Mouse (Mus musculus): Measurements from ENCODE around the gene Terf2.

The Terf2 gene

DNA sequence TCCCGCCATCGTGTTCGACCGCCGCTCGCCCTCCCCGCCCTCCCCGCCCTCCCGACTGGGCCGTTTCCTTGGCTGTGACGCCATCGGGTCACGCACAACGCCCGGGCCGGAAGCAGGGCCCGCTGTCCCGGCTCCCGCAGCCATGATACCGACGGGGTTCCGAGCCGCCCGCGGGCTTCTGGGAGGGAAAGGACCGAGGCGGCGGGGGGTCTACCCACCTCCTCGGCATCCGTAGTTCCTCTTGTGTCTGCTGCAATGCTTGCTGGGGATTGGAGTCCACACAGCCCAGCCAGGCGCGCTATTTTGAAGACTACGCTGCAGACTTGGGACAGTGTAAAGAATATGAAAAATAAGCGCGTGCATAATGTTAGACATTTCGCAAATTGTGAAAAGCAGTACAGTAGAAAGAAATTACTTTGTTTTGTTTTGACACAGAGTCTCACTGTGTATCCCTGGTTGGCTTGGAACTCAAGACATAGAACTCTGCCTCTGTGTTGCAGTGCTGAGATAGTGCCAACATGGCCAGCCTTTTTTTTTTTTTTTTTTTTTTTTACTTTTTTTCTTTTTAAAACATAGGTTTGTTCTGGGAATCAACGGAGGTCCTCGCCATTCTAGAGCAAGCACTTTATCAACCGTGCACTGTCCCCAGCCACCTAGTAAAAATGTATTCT, at the start of gene Terf2:
Gene Terf2, minus strand, starts transcription at position 182 of the 671 bp plus-strand sequence.
- DNase-seq (ENCODE audit: low spot score), result peak; percentile 96

DNA sequence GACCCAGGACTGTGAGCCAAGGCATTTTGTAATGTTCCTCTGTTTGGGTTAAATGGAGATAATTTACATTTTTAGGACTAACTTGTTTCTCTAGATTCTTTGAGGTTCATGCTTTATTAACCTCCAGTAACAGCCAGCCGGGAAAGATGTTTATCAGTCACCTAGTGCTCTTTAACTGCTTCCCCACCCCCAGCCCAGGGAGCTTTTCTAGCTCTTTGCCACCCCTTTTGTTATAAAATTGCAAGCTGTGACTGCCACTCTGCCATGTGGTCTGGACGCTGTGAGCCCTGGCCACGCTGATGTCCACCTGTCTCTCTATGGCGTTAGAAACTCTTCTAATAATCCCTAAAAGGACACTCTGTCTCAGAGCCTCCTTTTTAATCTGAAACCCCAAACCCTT, 47.2 kb upstream of the Terf2 start:
- DNase-seq (ENCODE audit: low spot score), result no peak

DNA sequence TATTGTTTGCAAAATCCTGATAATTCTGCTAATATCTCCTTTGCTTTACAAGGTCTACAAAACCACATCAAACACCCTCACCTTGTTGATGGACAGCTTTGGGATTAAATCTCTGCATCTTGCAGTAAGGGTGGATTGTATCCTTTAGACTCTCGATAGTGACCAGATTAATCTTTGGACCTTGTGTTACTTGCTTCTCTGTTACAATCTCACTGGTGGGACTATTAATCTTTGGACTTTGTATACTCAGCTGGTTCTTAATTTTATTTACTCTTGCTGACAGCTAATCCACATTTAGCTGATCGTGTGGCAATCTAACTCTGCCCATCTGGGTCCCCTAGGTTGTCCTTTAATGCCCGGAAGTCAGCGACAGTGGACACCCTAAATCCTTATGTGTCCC, 46.2 kb upstream of the Terf2 start:
- no peak for DNase-seq (ENCODE audit: low spot score)

DNA sequence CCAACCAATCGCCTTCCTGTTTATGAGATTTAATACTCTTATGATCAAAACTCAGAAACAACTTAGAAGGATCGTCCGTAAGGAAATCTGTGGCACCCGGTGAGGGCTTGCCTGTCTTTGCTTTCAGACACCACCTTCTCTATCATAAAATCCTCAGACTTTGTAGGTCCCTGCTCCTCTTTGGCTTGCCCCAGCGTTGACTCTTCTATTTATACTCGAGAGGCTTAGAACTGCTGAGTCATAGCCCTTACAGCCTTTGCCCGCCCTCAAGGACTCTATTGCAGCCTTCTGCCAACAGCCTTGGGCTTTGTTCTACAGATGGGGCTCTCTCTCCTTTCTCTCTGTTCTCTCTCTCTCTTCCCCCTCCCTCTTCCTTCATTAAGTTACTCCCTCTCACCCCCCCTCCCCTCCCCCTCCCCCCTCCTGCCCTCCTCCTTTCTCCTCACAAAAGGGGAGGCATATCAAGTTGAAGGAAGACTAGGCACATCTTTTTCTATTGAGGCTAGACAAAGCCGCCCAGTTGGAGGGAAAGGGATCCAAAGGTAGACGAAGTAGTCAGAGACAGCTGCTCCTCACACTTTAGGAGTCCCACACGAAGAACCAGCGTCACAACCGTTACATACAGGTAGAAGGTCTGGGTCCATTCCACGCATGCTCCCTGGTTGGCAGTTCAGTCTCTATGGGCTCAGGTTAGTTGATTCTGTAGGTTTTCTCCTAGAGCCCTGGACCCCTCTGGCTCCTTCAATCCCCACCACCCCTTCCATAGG, 43.5 kb upstream of the Terf2 start:
- peak; percentile 58 for DNase-seq (ENCODE audit: low spot score)

DNA sequence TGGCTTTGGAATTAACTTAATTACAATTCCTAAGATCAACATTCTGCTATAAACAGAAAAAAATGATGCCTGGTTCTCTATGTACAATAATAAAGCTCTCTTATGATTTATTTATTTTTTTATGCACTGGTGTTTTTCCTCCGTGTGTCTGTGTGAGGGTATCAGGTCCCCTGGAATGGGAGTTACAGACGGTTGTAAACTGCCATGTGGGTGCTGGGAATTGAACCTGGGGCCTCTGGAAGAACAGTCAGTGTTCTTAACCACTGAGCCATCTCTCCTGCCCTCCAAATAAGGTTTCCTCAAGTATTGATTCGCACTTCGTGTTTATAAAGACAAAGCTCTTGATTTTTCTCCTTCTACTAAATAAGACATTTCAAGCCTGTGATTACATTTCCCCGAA, 42.0 kb upstream of the Terf2 start:
- no peak for DNase-seq (ENCODE audit: low spot score)

DNA sequence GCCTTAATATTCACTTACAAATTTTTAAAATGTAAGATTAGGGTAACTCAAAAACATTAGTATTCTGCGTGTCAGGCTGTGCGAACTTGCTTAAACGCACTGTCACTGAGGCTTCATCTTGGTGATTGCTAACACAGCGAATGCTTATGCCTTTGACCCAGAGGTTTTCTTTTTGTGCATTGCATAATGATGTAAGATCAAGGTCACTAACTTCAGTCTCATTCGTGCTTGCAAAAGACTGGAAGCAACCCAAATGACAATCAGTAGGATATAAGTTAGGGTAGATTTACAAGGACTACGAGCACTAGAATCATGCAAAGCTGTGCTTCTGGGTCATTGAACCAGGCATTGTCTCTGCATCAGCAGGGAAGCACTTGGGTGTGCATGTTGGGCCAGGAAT, 41.2 kb upstream of the Terf2 start:
- DNase-seq (ENCODE audit: low spot score), result no peak

DNA sequence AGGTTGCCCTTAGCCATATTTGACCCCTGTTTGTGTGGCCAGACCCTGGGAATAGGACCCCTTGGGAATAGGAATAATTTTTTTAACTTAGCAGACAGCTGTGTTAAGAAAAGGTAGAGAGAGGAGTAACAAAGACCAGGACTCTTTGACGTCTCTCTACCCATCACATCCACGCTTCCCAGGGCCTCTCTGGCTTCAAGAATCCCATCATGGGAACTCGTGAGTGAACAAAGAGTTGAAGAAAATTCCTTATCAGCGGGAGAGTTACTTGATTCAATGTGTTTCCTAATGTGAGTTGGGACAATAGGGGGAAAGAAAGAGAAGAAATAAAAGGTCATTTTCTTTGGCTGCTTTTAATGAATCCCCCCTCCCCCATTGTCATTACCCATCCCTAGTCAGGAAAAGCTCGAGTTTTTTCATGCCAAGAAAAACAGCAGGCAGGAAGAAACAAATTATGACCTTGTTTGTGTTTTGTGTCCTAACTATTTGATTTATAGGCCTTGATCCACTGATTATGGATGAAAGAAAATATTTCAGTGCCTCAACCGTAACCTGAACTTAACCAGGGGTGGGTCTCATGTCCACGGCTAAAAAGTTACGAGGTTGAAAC, 39.8 kb upstream of the Terf2 start:
- DNase-seq (ENCODE audit: low spot score), result no peak

DNA sequence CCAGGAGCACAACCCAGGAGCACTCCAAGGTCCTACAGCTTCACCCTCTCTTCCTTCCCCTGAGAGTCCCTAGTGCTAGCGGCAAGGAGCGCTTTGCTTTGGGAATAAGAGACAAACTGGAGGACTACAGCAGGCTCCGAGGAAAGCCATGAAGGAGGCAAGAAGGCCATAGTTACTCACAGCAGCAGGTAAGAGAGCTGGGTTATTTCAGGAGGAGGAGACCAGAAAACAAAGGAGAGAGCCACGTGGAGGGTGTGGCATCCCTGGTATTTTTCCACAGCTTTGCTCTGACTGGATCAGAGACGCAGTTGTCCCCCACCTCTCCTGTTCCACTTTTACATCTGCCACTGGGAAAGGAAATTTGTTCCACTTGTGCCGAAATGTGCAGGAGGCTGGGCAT, 37.5 kb upstream of the Terf2 start:
- DNase-seq (ENCODE audit: low spot score), result peak; percentile 48

DNA sequence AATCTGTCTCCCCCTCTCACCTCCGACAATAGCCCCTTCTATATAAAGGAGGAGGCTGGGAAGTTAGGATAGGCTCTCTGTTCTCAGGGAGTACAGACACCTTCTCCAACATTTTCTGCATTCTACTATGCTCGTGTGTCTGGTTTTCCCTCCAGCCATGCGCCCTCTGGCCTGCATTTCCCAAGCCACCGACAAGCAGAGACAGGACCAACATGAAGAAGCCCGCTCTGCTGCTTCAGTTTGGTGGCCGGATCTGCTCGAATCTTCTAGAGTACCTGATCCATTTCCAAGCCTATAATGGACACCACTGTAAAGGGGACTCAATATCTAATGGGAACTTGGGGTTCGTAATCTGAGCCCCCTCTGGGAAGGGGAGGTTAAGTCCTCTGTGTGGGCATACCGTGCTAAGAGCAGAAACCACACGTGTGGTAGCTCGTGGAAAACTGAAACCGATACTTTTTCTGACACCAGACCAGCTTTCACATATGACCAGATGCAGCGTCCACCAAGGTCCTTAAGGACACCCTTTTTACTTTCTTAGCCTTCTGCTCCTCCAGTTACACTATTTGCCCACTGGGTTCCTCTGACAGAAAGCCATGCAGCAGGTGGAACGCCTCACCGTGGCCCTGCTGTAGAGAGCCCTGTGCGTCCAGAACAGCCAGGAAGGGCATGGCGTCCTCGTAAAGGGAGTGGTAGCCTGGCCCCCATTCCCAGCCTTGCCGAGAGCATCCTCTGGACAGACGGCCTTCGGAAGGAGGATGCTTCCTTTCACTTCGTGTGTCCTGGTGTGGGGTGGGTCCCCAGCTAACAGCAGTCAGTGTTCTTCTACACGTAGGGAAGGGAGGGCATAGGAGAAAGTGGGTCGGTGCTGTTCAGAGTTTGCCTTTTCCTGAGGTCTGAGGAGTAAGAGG, 36.5 kb upstream of the Terf2 start:
- DNase-seq (ENCODE audit: low spot score), result no peak

DNA sequence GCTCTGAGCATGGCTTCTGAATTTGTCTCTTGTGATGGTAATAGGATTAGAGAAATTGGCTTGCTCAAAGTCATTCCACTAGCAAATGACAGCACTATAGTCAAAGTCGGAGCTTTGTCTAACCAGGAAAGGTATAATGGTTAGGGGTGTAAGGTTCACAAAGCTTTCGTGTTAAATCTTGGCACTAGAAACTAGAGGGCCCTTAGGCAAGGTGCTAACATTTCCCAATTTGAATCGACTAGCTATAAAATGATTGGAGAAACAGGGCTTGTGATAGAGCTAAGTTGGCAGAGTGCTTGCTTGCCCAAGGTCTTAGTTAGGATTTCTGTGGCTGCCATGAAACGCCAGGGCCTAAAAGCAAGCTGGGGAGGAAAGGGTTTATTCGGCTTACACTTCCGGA, 33.7 kb upstream of the Terf2 start:
- no peak for DNase-seq (ENCODE audit: low spot score)

DNA sequence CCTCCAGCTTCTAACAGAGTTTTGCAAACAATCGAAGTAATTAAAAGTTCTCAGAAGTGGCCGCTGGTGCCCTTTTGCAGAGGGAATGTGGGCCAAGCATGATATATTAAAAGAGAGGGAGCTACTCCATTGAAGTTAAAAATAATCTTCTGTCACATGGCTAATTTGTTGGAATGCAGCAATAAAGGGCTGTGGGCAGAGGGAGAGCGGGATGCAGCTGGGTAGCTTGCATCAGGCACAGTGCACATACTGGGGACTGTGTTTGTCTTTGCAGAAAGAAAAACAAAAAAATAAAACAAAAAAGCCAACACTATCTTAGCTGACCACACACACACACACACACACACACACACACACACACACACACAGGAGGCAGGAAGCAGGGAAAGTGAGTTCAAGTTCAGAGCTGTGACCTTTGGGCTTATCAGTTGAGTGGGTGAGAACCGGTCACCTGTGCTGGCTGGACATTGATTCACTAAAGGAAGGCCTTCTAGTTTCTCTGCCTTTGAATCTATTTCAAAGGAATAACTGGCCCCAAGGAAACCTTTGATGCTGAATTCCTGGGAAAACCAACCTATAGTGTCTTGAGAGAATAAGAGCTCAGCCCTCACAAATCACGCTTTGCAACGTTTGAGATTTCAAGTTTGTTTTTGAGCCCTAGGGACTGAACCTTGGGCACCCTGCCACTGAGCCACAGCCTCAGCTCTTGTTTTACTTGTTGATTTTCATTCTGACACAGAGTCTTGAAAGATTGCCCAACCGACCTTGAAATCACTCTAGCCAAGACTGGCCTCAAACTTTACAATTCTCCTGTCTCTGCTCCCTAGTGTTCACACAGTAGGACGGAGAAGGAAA, 33.1 kb upstream of the Terf2 start:
- DNase-seq (ENCODE audit: low spot score), result no peak

DNA sequence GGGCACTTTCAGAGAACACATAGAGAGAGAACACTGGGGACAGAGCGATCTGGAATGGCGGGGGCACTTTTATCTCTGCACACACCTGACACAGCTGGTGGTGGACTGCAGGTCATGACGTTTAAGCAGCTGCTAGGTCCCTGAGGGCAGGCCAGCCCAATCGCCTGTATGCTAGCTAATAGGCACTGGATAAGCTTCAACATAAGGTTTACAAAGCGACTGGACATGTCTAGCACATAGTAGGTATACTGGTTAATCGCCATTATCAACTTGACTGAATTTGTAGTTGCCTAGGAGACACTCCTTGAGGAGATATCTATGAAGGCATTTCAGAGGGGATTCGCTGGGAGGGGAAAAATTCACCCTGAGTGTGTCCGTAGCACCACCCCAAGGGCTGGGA, 28.0 kb upstream of the Terf2 start:
- no peak for DNase-seq (ENCODE audit: low spot score)

DNA sequence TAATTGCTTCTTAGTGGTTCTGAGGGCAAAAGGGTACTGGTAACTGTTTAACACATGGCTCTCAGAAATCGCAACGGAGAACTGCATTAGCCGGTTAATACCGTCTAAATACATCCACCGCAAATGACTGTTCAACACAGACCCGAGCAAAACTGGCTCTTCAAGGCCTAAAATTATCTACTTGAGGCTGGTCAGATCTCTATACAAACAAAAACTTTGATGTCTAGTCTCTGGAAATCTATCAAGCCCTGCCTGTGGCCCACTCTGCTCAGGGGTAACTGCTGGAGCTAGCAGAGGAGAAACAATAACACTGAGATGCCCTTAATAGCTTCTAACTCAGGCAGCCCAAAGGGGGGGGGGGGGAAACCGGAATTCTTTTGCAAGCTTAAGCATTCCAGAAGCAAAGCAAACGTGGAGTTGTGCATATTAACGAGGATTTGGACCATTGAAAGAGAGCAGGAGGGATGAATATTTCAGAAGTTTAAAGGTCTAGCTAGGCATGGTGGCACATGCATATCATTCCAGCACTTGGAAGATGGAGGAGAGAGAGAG, 26.8 kb upstream of the Terf2 start:
- no peak for DNase-seq (ENCODE audit: low spot score)

DNA sequence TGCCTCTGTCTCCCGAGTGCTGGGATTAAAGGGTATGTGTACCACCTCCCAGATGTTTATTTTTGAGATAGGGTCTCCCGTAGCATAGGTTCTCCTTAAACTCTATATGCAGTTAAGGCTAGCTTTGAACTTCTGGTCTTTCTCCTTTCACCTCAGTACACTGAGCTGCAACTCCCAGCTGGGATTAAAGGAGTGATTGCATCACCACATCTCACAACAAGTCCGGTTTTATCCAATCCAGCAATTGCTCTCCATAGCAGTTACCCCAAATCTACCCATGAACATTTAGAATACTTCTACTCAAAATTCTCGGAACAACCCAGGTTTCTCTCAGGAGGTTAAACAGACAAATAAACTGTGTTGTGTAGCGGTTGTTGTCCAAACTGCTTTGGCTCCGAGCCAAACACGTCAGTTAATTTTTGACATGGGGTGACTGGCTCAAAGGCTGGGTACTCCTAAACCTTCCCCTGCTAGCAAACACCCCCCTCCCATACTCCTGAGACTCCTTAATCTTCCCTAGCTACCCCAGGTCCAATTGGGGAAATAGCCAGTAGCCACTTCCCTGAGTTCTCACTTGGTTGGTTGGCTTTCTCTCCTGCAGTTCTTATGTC, 25.4 kb upstream of the Terf2 start:
- no peak for DNase-seq (ENCODE audit: low spot score)

DNA sequence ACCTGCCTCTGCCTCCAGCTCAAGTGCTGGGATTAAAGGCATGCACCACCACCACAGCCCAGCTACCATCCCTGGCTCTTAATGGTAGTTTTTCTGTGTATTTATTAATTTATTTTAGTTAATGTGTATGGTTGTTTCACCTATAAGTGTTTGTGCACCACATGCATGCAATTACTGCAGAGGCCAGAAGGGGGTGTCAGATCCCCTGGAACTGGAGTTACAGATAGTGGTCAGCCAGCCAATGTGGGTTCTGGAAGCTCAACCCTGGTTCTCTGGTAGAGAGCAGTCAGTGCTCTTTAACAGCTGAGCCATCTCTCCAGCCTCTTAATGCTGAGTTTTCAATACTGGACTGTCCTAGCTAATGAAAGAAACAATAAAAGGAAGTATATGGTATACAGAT, 24.5 kb upstream of the Terf2 start:
- DNase-seq (ENCODE audit: low spot score), result no peak

DNA sequence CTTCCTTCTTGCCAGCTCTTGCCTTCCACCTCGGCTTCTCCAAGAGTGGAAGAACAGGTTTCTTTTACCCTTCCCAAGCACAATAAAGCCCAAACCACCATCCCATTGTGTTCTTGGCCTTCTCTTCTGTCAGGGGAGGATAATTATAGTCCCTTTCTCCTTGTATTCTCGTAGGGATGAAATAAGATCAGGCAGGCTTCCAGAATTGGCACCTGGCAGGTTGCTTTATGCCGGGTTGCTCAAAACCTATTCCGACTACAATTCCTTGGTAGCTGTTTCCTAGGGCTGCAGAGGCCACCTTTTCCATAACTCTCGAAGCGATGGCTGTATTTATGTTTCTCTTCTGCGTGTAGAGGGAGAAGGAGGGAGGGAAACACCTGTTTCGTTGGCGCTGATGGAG, 23.1 kb upstream of the Terf2 start:
- no peak for DNase-seq (ENCODE audit: low spot score)

DNA sequence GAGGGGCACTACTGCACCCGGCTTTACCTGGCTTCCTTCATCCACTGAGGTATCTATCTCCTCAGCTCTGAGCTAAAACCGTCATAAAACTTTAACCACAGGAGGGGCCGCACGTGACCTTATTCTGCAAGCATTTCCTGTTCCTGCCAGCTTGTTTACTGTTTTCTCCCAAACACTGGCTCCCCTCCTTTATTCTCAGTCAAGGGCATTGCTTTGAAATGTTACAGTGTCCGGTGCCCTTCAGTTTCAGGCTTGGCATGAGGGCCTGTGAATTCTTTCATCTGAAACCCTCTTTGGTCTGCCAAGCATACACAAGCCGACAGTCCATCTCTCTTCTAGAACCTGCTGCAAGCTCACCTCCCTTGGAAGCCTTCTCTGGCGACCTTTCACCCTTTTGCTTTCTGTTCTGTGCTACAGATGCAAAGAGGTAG, 22.5 kb upstream of the Terf2 start:
- no peak for DNase-seq (ENCODE audit: low spot score)

DNA sequence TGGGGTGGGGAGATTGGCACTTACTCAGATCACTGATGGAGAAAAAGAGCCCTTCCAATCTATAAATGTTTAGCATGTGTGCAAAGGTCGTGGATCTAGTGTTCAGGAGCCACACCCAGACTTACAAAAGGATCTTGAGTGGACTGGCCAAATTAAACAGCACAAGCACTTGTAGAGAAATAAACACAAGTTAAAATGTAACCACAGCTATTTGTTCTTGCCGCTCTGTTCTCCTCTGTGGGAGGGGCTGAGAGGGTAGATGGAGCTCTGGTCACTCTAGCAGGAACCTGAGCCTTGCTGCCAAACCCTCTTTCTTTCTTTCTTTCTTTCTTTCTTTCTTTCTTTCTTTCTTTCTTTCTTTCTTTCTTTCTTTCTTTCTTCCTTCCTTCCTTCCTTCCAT, 20.7 kb upstream of the Terf2 start:
- DNase-seq (ENCODE audit: low spot score), result no peak

DNA sequence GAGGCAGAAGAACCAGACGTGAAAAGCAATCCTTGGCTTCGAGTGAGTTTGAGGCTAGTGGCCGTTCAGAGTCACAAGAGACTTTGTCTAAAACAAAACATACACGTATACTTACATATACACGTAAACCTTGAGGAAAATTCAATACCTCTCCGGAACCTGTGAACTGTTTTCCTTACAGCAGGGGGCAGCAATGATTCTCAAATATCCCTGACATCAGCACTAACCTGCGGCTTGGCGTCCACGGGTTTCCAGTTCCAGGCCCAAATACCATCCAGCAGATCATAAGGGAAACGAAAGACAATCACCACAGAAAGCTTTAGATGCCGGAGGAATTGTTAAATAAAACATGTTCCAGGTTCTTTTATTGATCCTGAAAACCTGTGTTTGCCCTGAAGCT, 19.7 kb upstream of the Terf2 start:
- DNase-seq (ENCODE audit: low spot score), result peak; percentile 92

DNA sequence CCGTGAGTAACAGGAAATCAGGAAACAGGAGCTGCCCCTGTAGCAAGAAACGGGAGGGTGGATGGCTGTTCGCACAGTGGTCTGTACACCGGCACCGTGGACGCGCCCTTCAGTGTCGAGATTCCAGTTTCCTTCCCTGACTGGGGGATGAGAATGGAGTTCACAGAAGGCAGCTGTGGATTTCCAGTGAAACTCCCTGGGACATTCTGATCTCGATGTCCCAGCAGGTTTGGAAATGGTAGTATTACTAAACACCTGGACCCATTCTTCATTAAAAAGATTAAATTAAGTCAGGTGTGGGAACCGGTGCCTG, 18.6 kb upstream of the Terf2 start:
- DNase-seq (ENCODE audit: low spot score), result no peak
